Mouse (Mus musculus): Measurements from ENCODE around the gene Mrap.

DNA sequence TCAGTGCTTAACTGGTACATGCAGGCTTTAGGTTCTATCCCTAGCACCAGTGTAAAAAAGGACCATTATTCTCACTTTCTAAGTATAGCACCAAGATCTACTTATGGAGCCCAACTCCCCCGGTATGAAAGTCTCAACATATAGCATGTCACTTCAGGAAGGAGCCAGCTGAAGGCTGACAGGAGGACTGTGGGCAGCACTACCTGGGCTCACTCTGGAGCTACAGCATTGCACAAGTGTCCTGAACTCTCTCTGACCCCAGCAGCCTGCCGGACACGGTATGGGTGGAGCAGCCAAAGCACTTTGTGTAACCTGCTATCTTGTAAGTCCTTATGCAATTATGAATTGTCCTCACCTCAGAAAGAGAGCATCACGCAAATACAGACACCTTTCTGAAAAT is 47.2 kb downstream of the Mrap start:
- TF ChIP-seq CTCF (IDR thresholded peaks at IDR 0.05; ENCODE audit: low read depth, low read length): no peak
- TF ChIP-seq POLR2A (IDR thresholded peaks at IDR 0.05; ENCODE audit: borderline replicate concordance, low read depth, low read length): no peak
